Mouse (Mus musculus) heart, embryonic 12.5 days (tissue): ENCODE measurements around the gene Zrsr1. TPM values are rescaled to one million over a fixed set of nuclear protein-coding genes. Genes with fewer than 3 reads are reported as not detected.

ENCODE experiments used
- ATAC-seq: fragments of 200-750 bp; cut with Nextera tagmentation; 2 replicates; pipeline ENCODE4 v1.8.0; 2017; ENCODE audit warnings: moderate TSS enrichment, moderate library complexity; ENCODE audit not compliant: insufficient number of reproducible peaks, low FRiP score
- H3K27ac ChIP-seq: fragments of 300-500 bp; sonication (generic); 2 replicates; pipeline ENCODE4 v1.5.1; 2016; ENCODE audit warnings: mild to moderate bottlenecking, moderate library complexity; ENCODE audit not compliant: poor library complexity, severe bottlenecking
- H3K27me3 ChIP-seq: fragments of 300-500 bp; sonication (generic); replicated peaks from 2 replicates; pipeline ENCODE4 v1.6.1; 2016; ENCODE audit warnings: mild to moderate bottlenecking, moderate library complexity
- H3K36me3 ChIP-seq: fragments of 300-500 bp; sonication (generic); 2 replicates; pipeline ENCODE4 v1.6.1; 2016; ENCODE audit warnings: mild to moderate bottlenecking, moderate library complexity
- H3K4me1 ChIP-seq: fragments of 300-500 bp; sonication (generic); replicated peaks from 2 replicates; pipeline ENCODE4 v1.6.1; 2016; ENCODE audit warnings: mild to moderate bottlenecking
- H3K4me2 ChIP-seq: fragments of 300-500 bp; sonication (generic); 2 replicates; pipeline ENCODE4 v1.6.1; 2016; ENCODE audit warnings: mild to moderate bottlenecking, moderate library complexity
- H3K4me3 ChIP-seq: fragments of 300-500 bp; sonication (generic); 2 replicates; pipeline ENCODE4 v1.5.1; 2016; ENCODE audit warnings: mild to moderate bottlenecking
- H3K9ac ChIP-seq: fragments of 300-500 bp; sonication (generic); 2 replicates; pipeline ENCODE4 v1.6.1; 2016; ENCODE audit warnings: mild to moderate bottlenecking, moderate library complexity
- H3K9me3 ChIP-seq: fragments of 300-500 bp; sonication (generic); replicated peaks from 2 replicates; pipeline ENCODE4 v1.6.1; 2016; ENCODE audit warnings: mild to moderate bottlenecking, moderate library complexity
- WGBS: fragments of 180-500 bp; shearing (Covaris S2); methylation state at CpG from one replicate; pipeline ENCODE4 v1.1.7; 2016; 5-methylcytosine and 5-hydroxymethylcytosine counted together
- polyA plus RNA-seq: library from polyadenylated mRNA; unstranded; fragments of >200 nt; fragmentation: Nextera tagmentation; extraction: Ambion mirVana; gene quantifications from 2 replicates; pipeline ENCODE4 v1.2.1, GENCODE M21; 2016

Gene Zrsr1
- polyA plus RNA-seq, 1 experiment from 2014 or later = 2.3 TPM

DNA sequence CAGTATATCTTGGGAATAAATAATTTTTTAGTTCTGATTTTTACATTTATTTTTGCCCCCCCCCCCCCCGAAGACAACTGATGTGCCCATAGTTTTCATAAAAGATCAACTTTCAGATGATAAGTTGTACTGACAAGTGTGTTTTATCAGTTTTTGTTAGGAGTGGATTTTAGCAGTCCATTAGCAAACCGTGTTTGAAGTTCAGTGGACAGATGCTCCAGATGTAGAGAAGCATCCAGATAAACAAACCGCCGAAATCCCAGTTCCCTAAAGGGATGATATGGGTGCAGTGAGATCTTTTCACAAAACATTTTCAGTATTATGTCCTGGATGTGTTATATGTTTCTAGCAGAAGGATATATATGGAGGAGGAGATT is 37.0 kb downstream of the Zrsr1 start:
- Histone ChIP-seq H3K9me3 (no peaks in the 10 kb centered on the region), H3K4me2 (peak overlapping the region; percentile 92), H3K4me1 (peaks cover 4% of the 10 kb centered on the region; the same call in 1 of the 2 replicates), H3K27ac (no peak overlapping the region), H3K9ac (no peak overlapping the region), H3K36me3 (peaks cover 10% of the 10 kb centered on the region), H3K27me3 (no peaks in the 10 kb centered on the region), H3K4me3 (peak overlapping the region; percentile 78)
- WGBS = 32% methylated on average over 4 of the region's 4 CpGs
- ATAC-seq = no peak

GRCm38 (mm10) chr11:23013096-23013495 is 41.3 kb downstream of the Zrsr1 start:
- Histone ChIP-seq H3K4me1 (no peaks in the 10 kb centered on the region), H3K9me3 (0 out of 2 replicates have a peak, but pooled peaks cover 3% of the 10 kb centered on the region), H3K9ac (no peak overlapping the region), H3K4me2 (no peak overlapping the region), H3K27me3 (no peaks in the 10 kb centered on the region), H3K27ac (no peak overlapping the region), H3K36me3 (no peaks in the 10 kb centered on the region), H3K4me3 (no peak overlapping the region)
- no peak for ATAC-seq
- WGBS = 74% methylated on average over 1 of the region's 1 CpGs

- Histone ChIP-seq H3K27me3 (no peaks in the 10 kb centered on the region), H3K9me3 (0 out of 2 replicates have a peak, but pooled peaks cover 3% of the 10 kb centered on the region), H3K9ac (no peak overlapping the region), H3K4me1 (no peaks in the 10 kb centered on the region), H3K4me3 (no peak overlapping the region), H3K36me3 (0 out of 2 replicates have a peak, but pooled peaks cover 2% of the 10 kb centered on the region), H3K4me2 (no peak overlapping the region), H3K27ac (no peak overlapping the region)
- ATAC-seq = no peak
- 79% methylated on average over 4 of the region's 4 CpGs for WGBS
Measured at GRCm38 (mm10) chr11:23013580-23014294, 41.9 kb downstream of the Zrsr1 start.

DNA sequence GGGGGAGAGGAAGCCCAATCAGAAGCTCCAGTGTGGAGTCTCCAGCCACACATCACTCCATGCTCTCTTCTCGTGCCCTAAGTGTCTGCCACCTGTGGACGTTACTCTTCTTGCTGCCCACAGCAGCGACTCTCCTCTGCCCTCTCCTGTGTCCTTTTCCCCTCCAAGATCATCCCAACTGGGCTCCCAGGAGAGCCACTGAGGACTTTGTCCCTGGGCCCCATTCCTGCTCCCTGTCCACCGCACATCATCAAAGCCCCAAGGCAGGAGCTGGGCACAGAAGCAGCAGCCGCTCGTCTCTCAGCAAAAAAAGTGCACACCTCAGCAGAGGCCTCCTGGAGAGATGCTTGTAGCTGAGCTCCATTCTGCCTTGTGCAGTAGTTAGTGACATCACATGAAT is 43.2 kb downstream of the Zrsr1 start:
- Histone ChIP-seq H3K27ac (no peak overlapping the region), H3K36me3 (0 out of 2 replicates have a peak, but pooled peaks cover 2% of the 10 kb centered on the region), H3K27me3 (no peaks in the 10 kb centered on the region), H3K4me1 (no peaks in the 10 kb centered on the region), H3K4me2 (no peak overlapping the region), H3K4me3 (no peak overlapping the region), H3K9ac (no peak overlapping the region), H3K9me3 (0 out of 2 replicates have a peak, but pooled peaks cover 3% of the 10 kb centered on the region)
- ATAC-seq = no peak
- 77% methylated on average over 6 of the region's 6 CpGs for WGBS

DNA sequence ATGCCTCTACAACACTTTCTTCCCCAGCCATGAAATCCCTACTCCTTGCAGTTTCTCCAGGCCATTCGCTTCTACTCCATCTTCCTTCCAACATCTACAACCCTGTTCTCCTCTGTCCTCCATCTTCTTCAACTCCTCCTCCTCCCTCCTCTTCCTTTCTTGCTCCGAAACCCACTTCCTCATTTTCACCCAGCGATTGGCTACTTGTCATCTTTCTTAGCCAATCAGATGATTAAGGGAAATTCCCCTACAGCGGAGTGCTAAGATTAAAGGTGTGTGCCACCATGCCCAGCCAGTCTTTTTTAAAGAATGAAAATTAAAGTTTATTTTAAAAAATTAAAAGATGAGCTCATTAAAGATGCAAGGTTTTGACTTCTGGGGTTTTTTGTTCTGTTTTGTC is 46.1 kb downstream of the Zrsr1 start:
- Histone ChIP-seq H3K9me3 (0 out of 2 replicates have a peak, but pooled peaks cover 3% of the 10 kb centered on the region), H3K27ac (no peak overlapping the region), H3K4me1 (no peaks in the 10 kb centered on the region), H3K36me3 (0 out of 2 replicates have a peak, but pooled peaks cover 2% of the 10 kb centered on the region), H3K9ac (no peak overlapping the region), H3K4me3 (no peak overlapping the region), H3K4me2 (no peak overlapping the region), H3K27me3 (no peaks in the 10 kb centered on the region)
- WGBS = 88% methylated on average over 4 of the region's 4 CpGs
- no peak for ATAC-seq

DNA sequence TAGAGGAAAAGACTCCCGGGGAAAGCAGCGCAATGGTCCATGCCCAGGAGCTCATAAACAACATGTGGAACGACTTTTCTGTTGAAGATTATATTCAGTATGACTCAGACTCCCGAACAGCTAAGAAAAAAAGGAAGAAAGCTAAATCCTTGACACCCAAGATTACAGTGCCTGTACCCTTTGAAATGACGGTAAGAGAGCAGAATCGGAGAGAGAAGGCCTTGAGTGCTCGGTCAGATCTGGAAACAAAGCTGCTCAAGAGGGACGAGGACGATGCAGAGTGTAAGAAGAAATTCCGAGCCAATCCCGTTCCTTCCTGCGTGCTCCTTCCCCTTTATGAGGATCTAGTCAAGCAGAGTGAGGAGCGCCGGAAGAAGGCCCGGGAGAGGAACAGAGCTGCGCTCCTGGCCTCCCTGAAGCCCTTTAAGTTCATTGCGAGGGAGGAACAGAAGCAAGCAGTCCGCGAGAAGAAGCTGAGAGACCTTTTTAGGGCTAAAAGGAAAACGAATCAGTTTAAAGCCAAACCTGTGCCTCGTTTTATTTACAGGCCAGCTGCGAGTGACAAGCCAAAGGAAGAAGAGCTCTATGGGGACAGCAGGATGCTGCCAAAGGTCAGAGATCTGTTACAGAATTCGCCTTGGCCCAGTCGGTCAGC is 48.4 kb downstream of the Zrsr1 start:
- ATAC-seq = no peak
- H3K27ac ChIP-seq = no peak overlapping the region
- whole genome bisulfite sequencing = 65% methylated on average over 24 of the region's 24 CpGs
- H3K9ac ChIP-seq = no peak overlapping the region
- H3K27me3 ChIP-seq = no peaks in the 10 kb centered on the region
- no peaks in the 10 kb centered on the region for H3K4me1 ChIP-seq
- 0 out of 2 replicates have a peak, but pooled peaks cover 2% of the 10 kb centered on the region for H3K36me3 ChIP-seq
- no peak overlapping the region for H3K4me3 ChIP-seq
- 0 out of 2 replicates have a peak, but pooled peaks cover 3% of the 10 kb centered on the region for H3K9me3 ChIP-seq
- no peak overlapping the region for H3K4me2 ChIP-seq

DNA sequence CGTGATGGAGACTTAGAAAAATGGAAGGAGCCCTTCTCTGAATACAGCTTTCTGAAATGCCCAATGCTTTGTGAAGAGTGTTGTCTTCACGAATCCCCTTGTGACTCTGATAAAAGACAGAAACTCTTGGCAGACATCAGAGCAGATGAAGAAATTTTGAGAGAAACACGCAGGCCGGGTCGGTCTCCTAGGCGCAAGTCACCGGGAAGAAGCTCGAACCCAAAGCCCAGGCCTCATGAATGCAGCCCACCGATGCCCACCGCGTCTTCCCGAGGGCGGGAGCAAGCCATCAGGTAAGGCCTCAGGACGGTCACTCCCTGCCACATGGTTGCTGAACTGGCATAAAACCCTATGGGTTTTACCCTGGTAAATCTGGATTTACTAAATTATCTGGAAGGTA is 49.0 kb downstream of the Zrsr1 start:
- H3K9me3 ChIP-seq = 0 out of 2 replicates have a peak, but pooled peaks cover 3% of the 10 kb centered on the region
- H3K27ac ChIP-seq = no peak overlapping the region
- 0 out of 2 replicates have a peak, but pooled peaks cover 2% of the 10 kb centered on the region for H3K36me3 ChIP-seq
- no peaks in the 10 kb centered on the region for H3K27me3 ChIP-seq
- H3K4me1 ChIP-seq = no peaks in the 10 kb centered on the region
- H3K9ac ChIP-seq = no peak overlapping the region
- no peak for ATAC-seq
- 89% methylated on average over 14 of the region's 14 CpGs for WGBS
- no peak overlapping the region for H3K4me3 ChIP-seq
- no peak overlapping the region for H3K4me2 ChIP-seq

DNA sequence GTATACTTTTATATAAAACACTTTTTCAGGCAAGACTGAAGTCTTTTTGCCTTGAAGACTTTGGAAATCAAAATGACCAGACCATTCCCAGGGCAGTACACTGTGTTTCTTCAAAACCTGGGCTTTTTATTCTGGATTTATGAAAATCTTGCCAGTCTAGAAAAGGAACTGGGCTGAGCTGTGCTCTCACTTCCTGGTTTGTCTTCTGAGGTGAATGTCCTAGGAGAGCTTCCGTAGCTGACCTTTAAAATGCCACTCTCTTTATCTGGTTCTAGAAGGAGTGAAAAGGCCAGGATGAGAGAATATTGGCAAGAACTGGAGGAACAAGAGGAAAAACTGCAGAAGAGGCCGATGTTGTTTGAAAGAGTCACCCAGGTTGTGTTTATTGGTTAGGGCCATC is 51.4 kb downstream of the Zrsr1 start:
- H3K36me3 ChIP-seq = 0 out of 2 replicates have a peak, but pooled peaks cover 2% of the 10 kb centered on the region
- no peak overlapping the region for H3K4me3 ChIP-seq
- no peak for ATAC-seq
- H3K4me1 ChIP-seq = no peaks in the 10 kb centered on the region
- no peak overlapping the region for H3K4me2 ChIP-seq
- H3K9me3 ChIP-seq = no peaks in the 10 kb centered on the region
- no peak overlapping the region for H3K9ac ChIP-seq
- H3K27ac ChIP-seq = no peak overlapping the region
- WGBS = 88% methylated on average over 2 of the region's 2 CpGs
- no peaks in the 10 kb centered on the region for H3K27me3 ChIP-seq

- no peaks in the 10 kb centered on the region for H3K4me1 ChIP-seq
- no peaks in the 10 kb centered on the region for H3K9me3 ChIP-seq
- no peak for ATAC-seq
- no peak overlapping the region for H3K4me3 ChIP-seq
- H3K27ac ChIP-seq = no peak overlapping the region
- no peak overlapping the region for H3K9ac ChIP-seq
- no peak overlapping the region for H3K4me2 ChIP-seq
- no peaks in the 10 kb centered on the region for H3K27me3 ChIP-seq
- H3K36me3 ChIP-seq = no peaks in the 10 kb centered on the region
- WGBS = 71% methylated on average over 3 of the region's 3 CpGs
Measured at GRCm38 (mm10) chr11:23024169-23024568, 52.4 kb downstream of the Zrsr1 start.
